In genomic region chr2:106973332-106973958, GRCm38 (mm10) we compare ENCODE assay signal across 8 mouse cellular contexts. TPM values are rescaled to one million over a fixed set of nuclear protein-coding genes. Genes with fewer than 3 reads are reported as not detected.
DNase-seq lines count a peak whose midpoint lies in the region; ATAC-seq and TF ChIP-seq lines count a peak whose summit lies in the region.

No protein-coding gene starts in this region.

- 61% methylated on average over 17 of the region's 17 CpGs for WGBS in limb, embryonic 15.5 days
- WGBS in stomach, postnatal 0 days = 66% methylated on average over 17 of the region's 17 CpGs

- peaks cover 9% of the 10 kb centered on the region; the same call in 1 of the 2 replicates for H3K4me1 ChIP-seq in limb, embryonic 15.5 days
- H3K4me1 ChIP-seq in stomach, postnatal 0 days (replicated peaks; ENCODE audit: control insufficient read depth, insufficient read depth) = no peaks in the 10 kb centered on the region

- peak; percentile 20 for DNase-seq in adrenal gland, postnatal 10 days
- no peak for DNase-seq in adrenal gland, postnatal 4 days (ENCODE audit: low spot score in 2 of 2)
- peak; percentile 12 for DNase-seq in thymus, postnatal 14 days
- no peak for DNase-seq in thymus, postnatal 0 days (ENCODE audit: low spot score)
- DNase-seq in stomach, postnatal 0 days (ENCODE audit: low spot score) = no peak
- DNase-seq in right cerebral cortex, postnatal 4 days = no peak
- no peak for DNase-seq in layer of hippocampus, postnatal 14 days (ENCODE audit: low spot score in 2 of 2)

- H3K27ac ChIP-seq in limb, embryonic 15.5 days = no peak overlapping the region
- H3K27ac ChIP-seq in stomach, postnatal 0 days (replicated peaks) = no peak overlapping the region

- H3K4me3 ChIP-seq in limb, embryonic 15.5 days = peak overlapping the region; percentile 73
- peak overlapping the region; percentile 76 for H3K4me3 ChIP-seq in stomach, postnatal 0 days (ENCODE audit: low read depth, low read length)

- H3K36me3 ChIP-seq in limb, embryonic 15.5 days = 0 out of 2 replicates have a peak, but pooled peaks cover under 1% of the 10 kb centered on the region
- H3K36me3 ChIP-seq in stomach, postnatal 0 days (ENCODE audit: control insufficient read depth, insufficient read depth, low read length) = no peaks in the 10 kb centered on the region

- no peak for TF ChIP-seq CTCF in stomach, postnatal 0 days (IDR thresholded peaks at IDR 0.05; ENCODE audit: low read depth)

- H3K27me3 ChIP-seq in limb, embryonic 15.5 days = 0 out of 2 replicates have a peak, but pooled peaks cover 3% of the 10 kb centered on the region
- no peaks in the 10 kb centered on the region for H3K27me3 ChIP-seq in stomach, postnatal 0 days (ENCODE audit: control insufficient read depth, insufficient read depth, low read length)

- no peaks in the 10 kb centered on the region for H3K9me3 ChIP-seq in limb, embryonic 15.5 days
- no peaks in the 10 kb centered on the region for H3K9me3 ChIP-seq in stomach, postnatal 0 days (ENCODE audit: control insufficient read depth, low read length)

- peak overlapping the region; percentile 60 for H3K4me2 ChIP-seq in limb, embryonic 15.5 days
- peak overlapping the region; percentile 64 for H3K4me2 ChIP-seq in stomach, postnatal 0 days (replicated peaks; ENCODE audit: low read depth)

- no peak for ATAC-seq in limb, embryonic 15.5 days (ENCODE audit: insufficient number of reproducible peaks, low FRiP score, low TSS enrichment, low read depth)
- no peak for ATAC-seq in stomach, postnatal 0 days (ENCODE audit: low FRiP score, low TSS enrichment)

- no peak for TF ChIP-seq EP300 in stomach, postnatal 0 days (optimal IDR thresholded peaks at IDR 0.05)

- H3K9ac ChIP-seq in limb, embryonic 15.5 days = peak overlapping the region; percentile 82
- H3K9ac ChIP-seq in stomach, postnatal 0 days (ENCODE audit: low read length) = peak overlapping the region; percentile 95

RNA-seq across cellular contexts. Expression of gene Arl14ep, which starts 0.8 kb away (rescaled TPM):
- total RNA-seq in adrenal gland, postnatal 10 days (2021) = 10 to 100 TPM; 26.8 to 32.7 TPM
- total RNA-seq in adrenal gland, postnatal 4 days (2021) = 10 to 100 TPM; 49.4 to 49.7 TPM
- 28.5 and 30.4 TPM in 2 replicates for polyA plus RNA-seq in thymus, postnatal 0 days (2015; fragmentation: Nextera tagmentation; extraction: Ambion mirVana)
- 44.8 and 50.6 TPM in 2 replicates for polyA plus RNA-seq in limb, embryonic 15.5 days (2015; fragmentation: Nextera tagmentation; extraction: Ambion mirVana)
- polyA plus RNA-seq in stomach, postnatal 0 days (2015; fragmentation: Nextera tagmentation; extraction: Ambion mirVana) = 14.4 and 14.5 TPM in 2 replicates
- total RNA-seq in layer of hippocampus, postnatal 14 days (2021) = 10 to 100 TPM; 45.4 to 46.2 TPM

Comparison
In these comparisons a context has a peak if more than half of its experiments do, and no peak if none do; other contexts are left out.
1. DNase-seq: peak in adrenal gland, postnatal 10 days (single experiment) and thymus, postnatal 14 days (single experiment); none in adrenal gland, postnatal 4 days (0 of 2), thymus, postnatal 0 days (single experiment), stomach, postnatal 0 days (single experiment), right cerebral cortex, postnatal 4 days (single experiment) and layer of hippocampus, postnatal 14 days (0 of 2).